Mouse (Mus musculus): ENCODE results near the gene Tlcd1. TPM values are rescaled to one million over a fixed set of nuclear protein-coding genes. Genes with fewer than 3 reads are reported as not detected.
A peak's percentile ranks its signal among the peaks of the same experiment; 100 is the strongest.

Gene Tlcd1
- polyA plus RNA-seq, 1 experiment from 2014 or later = 9.4 TPM

DNA sequence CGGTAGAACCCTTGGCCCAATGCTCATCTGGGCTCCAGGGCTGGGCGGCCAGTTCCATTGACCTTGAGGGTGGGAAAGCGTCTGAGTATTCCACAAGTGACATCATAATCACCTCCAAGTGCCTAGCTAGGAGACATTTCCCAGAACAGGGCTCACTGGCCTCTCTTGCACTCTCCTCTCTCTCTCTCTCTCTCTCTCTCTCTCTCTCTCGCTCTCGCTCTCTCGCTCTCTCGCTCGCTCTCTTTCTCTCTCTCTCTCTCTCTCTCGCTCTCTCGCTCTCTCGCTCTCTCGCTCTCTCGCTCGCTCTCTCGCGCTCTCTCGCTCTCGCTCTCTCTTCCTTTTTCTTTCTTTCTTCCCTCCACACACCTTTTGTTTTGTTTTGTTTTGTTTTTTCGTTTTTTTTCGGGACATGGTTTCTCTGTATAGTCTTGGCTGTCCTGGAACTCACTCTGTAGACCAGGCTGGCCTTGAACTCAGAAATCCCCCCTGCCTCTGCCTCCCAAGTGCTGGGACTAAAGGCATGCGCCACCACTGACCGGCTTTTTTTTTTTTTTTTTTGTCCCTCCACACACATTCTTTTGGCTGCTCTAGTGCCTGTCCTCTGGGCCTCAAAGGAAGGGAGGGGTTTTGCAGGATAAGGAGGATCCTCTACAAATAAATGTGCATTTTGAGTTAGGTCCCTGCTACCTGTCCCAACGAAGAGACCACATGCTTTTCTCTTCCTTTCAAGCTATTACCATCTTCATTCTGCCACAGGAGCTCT lies 18.8 kb downstream of the Tlcd1 start:
- H3K4me1 ChIP-seq = peaks cover 12% of the 10 kb centered on the region
- H3K36me3 ChIP-seq = peaks cover 29% of the 10 kb centered on the region
- no peak overlapping the region for H3K27ac ChIP-seq
- H3K4me3 ChIP-seq = peak overlapping the region; percentile 34
- H3K9me3 ChIP-seq (replicated peaks) = no peaks in the 10 kb centered on the region
- no peaks in the 10 kb centered on the region for H3K27me3 ChIP-seq
- 59% methylated on average over 23 of the region's 23 CpGs for WGBS
- H3K4me2 ChIP-seq (replicated peaks) = peak overlapping the region; percentile 51
- no peak for ATAC-seq (ENCODE audit: low FRiP score)
- H3K9ac ChIP-seq = 0 out of 2 replicates have a peak overlapping the region, but pooled peaks have one; percentile 41

- Histone ChIP-seq H3K9ac (no peak overlapping the region), H3K4me2 (replicated peaks) (no peak overlapping the region), H3K27ac (no peak overlapping the region), H3K36me3 (peaks cover 36% of the 10 kb centered on the region), H3K4me1 (peaks cover 2% of the 10 kb centered on the region; the same call in 1 of the 2 replicates), H3K4me3 (no peak overlapping the region), H3K27me3 (no peaks in the 10 kb centered on the region), H3K9me3 (replicated peaks) (no peaks in the 10 kb centered on the region)
- WGBS = 93% methylated on average over 3 of the region's 3 CpGs
- no peak for ATAC-seq (ENCODE audit: low FRiP score)
Observed at GRCm38 (mm10) chr11:78202372-78202771, 25.9 kb downstream of the Tlcd1 start.

GRCm38 (mm10) chr11:78204287-78204686 lies 27.8 kb downstream of the Tlcd1 start:
- peaks cover 55% of the 10 kb centered on the region for H3K36me3 ChIP-seq
- H3K27ac ChIP-seq = no peak overlapping the region
- 75% methylated on average over 6 of the region's 6 CpGs for WGBS
- peaks cover 2% of the 10 kb centered on the region; the same call in 1 of the 2 replicates for H3K4me1 ChIP-seq
- H3K4me2 ChIP-seq (replicated peaks) = no peak overlapping the region
- no peak overlapping the region for H3K9ac ChIP-seq
- H3K9me3 ChIP-seq (replicated peaks) = no peaks in the 10 kb centered on the region
- no peaks in the 10 kb centered on the region for H3K27me3 ChIP-seq
- peak; percentile 35; the same call in 1 of the 2 replicates for ATAC-seq (ENCODE audit: low FRiP score)
- H3K4me3 ChIP-seq = no peak overlapping the region

DNA sequence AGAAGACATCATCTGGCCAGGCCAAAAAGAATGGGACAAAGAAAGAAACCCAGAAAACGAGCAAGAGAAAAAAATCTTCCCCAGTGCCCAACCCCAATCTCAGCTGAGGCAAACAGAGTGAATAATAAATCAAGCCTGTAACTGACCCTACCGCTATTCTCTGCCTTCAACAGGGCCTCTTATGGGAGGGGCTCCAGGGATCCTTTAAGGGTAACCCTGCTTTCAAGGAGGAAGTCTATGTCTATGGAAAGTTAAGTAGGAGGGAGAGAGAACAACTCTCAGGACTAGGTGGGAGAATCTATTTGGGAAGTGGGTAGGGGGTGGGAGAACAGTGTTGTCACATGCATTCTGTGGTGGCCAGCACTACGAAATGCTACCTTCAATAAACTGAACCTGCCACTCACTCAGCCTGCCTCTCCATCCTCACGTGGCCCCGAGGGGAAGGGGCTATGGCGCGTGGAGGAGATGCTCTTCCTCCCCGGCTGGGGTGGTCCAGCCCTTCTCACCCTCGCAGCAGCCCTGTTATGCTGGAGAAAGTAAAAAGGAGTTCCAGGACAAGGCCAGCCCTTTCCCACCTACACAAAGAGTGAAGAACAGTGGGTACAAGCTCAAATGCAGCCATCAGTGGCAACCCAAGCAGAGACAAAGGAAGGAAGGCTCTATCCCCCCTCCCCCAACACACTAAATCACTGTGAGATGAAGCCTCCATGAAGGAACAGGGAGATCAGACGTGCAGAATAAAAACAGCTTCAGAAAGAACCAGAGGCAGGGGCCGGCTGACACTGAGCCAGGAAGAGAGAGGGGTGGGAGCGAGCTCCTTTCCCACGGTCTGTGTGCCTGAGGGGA lies 29.1 kb downstream of the Tlcd1 start:
- Histone ChIP-seq H3K36me3 (peaks cover 68% of the 10 kb centered on the region), H3K27me3 (no peaks in the 10 kb centered on the region), H3K9ac (0 out of 2 replicates have a peak overlapping the region, but pooled peaks have one; percentile 18), H3K9me3 (replicated peaks) (no peaks in the 10 kb centered on the region), H3K27ac (peak overlapping the region; percentile 65), H3K4me1 (peaks cover 2% of the 10 kb centered on the region; the same call in 1 of the 2 replicates), H3K4me3 (no peak overlapping the region), H3K4me2 (replicated peaks) (no peak overlapping the region)
- ATAC-seq (ENCODE audit: low FRiP score) = no peak
- WGBS = 65% methylated on average over 13 of the region's 13 CpGs

GRCm38 (mm10) chr11:78207190-78207589 lies 30.7 kb downstream of the Tlcd1 start:
- no peaks in the 10 kb centered on the region for H3K27me3 ChIP-seq
- WGBS = 76% methylated on average over 7 of the region's 7 CpGs
- no peak overlapping the region; the same call in 1 of the 2 replicates for H3K27ac ChIP-seq
- H3K4me1 ChIP-seq = peaks cover 2% of the 10 kb centered on the region; the same call in 1 of the 2 replicates
- no peak for ATAC-seq (ENCODE audit: low FRiP score)
- H3K4me3 ChIP-seq = no peak overlapping the region
- H3K4me2 ChIP-seq (replicated peaks) = no peak overlapping the region
- no peak overlapping the region for H3K9ac ChIP-seq
- no peaks in the 10 kb centered on the region for H3K9me3 ChIP-seq (replicated peaks)
- peaks cover 82% of the 10 kb centered on the region for H3K36me3 ChIP-seq

DNA sequence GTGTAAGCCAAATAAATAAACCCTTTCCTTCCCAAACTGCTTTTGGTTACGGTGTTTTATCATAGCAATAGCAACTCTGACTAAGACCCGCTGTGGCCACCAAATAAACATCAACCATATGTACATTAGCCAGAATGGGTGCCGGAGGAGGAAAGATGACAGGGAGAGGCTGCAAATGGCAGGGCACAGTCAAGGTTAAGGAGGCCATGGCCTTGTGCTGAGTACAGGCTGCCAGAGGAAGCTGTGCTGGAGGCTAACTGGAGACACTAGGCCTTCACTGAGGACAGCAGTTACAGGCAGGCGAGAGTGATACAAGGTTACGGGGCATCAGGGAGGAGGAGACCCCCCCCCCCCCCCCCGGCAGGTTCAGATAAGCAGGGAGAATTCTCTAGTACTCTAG lies 33.4 kb downstream of the Tlcd1 start:
- Histone ChIP-seq H3K4me3 (no peak overlapping the region), H3K27ac (no peak overlapping the region), H3K4me2 (replicated peaks) (no peak overlapping the region), H3K4me1 (no peaks in the 10 kb centered on the region), H3K9me3 (replicated peaks) (no peaks in the 10 kb centered on the region), H3K27me3 (no peaks in the 10 kb centered on the region), H3K36me3 (peaks cover 95% of the 10 kb centered on the region), H3K9ac (no peak overlapping the region)
- no peak for ATAC-seq (ENCODE audit: low FRiP score)
- 96% methylated on average over 6 of the region's 6 CpGs for WGBS

GRCm38 (mm10) chr11:78210615-78211014 lies 34.1 kb downstream of the Tlcd1 start:
- no peak for ATAC-seq (ENCODE audit: low FRiP score)
- 67% methylated on average over 7 of the region's 7 CpGs for WGBS

DNA sequence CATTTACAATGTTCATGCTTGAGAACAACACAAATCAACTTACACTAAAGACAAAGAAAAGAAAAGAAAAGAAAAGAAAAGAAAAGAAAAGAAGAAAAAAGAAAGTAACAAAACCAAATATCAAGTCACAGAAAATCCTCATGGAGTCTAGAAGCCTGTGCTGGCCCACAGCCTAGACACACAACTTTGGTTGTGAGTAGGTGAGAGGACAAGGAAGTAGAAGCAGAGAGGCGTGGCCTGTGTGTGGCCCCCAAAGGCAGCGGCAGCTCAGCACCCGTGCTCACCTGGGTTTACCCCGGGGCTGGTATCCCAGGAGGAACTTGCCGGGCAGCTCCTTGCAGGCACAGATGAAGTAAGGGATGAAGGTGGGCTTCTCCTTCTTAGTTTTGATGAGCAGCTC lies 35.0 kb downstream of the Tlcd1 start:
- H3K9me3 ChIP-seq (replicated peaks) = no peaks in the 10 kb centered on the region
- H3K4me1 ChIP-seq = no peaks in the 10 kb centered on the region
- peaks cover 96% of the 10 kb centered on the region for H3K36me3 ChIP-seq
- no peak overlapping the region for H3K9ac ChIP-seq
- H3K27me3 ChIP-seq = no peaks in the 10 kb centered on the region
- no peak for ATAC-seq (ENCODE audit: low FRiP score)
- no peak overlapping the region for H3K4me2 ChIP-seq (replicated peaks)
- WGBS = 93% methylated on average over 5 of the region's 5 CpGs
- H3K27ac ChIP-seq = no peak overlapping the region
- no peak overlapping the region for H3K4me3 ChIP-seq

More at GRCm38 (mm10) chr11:78210615-78211014, 34.1 kb downstream of the Tlcd1 start:
- Histone ChIP-seq H3K27me3 (no peaks in the 10 kb centered on the region), H3K4me3 (no peak overlapping the region), H3K4me1 (no peaks in the 10 kb centered on the region), H3K27ac (no peak overlapping the region), H3K9ac (no peak overlapping the region), H3K9me3 (replicated peaks) (no peaks in the 10 kb centered on the region), H3K4me2 (replicated peaks) (no peak overlapping the region), H3K36me3 (peaks cover 96% of the 10 kb centered on the region)

DNA sequence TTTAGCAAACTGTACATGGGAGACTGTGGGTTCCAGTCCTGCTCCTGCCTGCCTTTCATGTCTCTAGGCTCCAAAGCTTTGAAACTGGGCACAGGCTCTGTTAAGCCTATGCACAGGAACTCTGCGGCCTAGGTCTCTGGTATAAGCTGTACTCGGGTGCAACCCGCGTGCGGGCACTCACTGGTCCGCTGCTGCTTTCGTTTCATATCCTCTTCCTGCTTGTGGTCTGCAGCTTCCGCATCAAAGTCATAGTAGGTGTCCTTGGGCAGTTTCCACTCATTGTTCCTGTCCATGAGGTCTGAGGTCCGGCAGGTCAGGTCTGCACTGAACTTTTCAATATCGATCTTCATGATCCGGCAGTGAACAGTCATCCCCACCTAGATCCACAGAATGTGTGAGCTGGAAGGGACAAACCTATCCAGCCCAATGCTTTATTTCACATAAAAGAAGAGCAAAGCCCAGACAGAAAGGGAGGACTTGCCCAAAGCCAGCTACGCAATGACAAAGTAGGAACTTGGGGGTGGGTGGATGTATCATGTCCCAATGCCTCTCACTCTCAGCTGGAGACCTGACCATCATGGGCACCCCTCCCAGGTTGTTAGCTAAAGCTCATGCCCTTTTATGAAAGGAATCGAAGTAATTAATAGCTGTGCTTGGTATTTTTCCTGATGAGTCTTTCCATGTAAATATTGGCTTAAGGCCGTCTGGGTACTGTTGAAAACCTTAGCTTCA lies 36.7 kb downstream of the Tlcd1 start:
- no peaks in the 10 kb centered on the region for H3K4me1 ChIP-seq
- H3K4me2 ChIP-seq (replicated peaks) = no peak overlapping the region
- H3K9ac ChIP-seq = no peak overlapping the region
- H3K27me3 ChIP-seq = no peaks in the 10 kb centered on the region
- ATAC-seq (ENCODE audit: low FRiP score) = no peak
- H3K4me3 ChIP-seq = no peak overlapping the region
- 94% methylated on average over 14 of the region's 14 CpGs for WGBS
- no peaks in the 10 kb centered on the region for H3K9me3 ChIP-seq (replicated peaks)
- H3K36me3 ChIP-seq = peaks cover 94% of the 10 kb centered on the region
- H3K27ac ChIP-seq = no peak overlapping the region

DNA sequence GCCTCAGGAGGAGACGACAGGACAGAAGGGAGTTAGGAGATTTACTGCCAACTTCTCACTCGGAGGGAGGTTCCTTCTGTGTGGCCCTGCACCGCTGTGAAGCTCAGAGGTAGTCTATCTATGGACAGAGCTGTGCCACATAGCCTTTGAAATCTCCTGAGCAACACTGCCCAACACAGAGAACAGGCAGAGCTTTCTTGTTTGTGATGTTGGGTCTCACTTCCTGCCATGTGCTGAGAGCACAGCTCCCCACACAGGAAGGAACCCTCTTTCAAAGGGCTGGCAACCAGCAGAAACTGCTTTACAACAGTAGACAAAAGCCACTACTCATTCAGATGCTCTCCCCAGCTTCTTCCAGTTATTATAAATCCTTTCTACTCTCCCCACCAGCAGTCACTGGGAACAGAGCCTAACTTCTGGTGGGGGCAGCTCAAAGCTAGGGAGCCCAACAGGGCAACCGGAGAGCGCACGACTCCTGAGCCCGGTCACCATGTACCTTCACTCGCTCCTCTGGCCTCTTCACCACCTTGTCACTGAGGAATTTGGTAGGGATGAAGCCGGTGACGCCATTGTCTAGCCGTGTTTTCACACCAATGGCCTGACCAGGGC lies 39.3 kb downstream of the Tlcd1 start:
- 91% methylated on average over 11 of the region's 11 CpGs for WGBS
- Histone ChIP-seq H3K4me3 (no peak overlapping the region), H3K9me3 (replicated peaks) (no peaks in the 10 kb centered on the region), H3K9ac (no peak overlapping the region), H3K27ac (no peak overlapping the region), H3K4me1 (no peaks in the 10 kb centered on the region), H3K27me3 (no peaks in the 10 kb centered on the region), H3K36me3 (peaks cover 93% of the 10 kb centered on the region), H3K4me2 (replicated peaks) (no peak overlapping the region)
- ATAC-seq (ENCODE audit: low FRiP score) = no peak

GRCm38 (mm10) chr11:78223586-78223985 lies 47.1 kb downstream of the Tlcd1 start:
- H3K27me3 ChIP-seq = no peaks in the 10 kb centered on the region

More at GRCm38 (mm10) chr11:78223586-78223985, 47.1 kb downstream of the Tlcd1 start:
- H3K9ac ChIP-seq = no peak overlapping the region
- no peaks in the 10 kb centered on the region for H3K9me3 ChIP-seq (replicated peaks)
- WGBS = 94% methylated on average over 4 of the region's 4 CpGs
- H3K4me2 ChIP-seq (replicated peaks) = no peak overlapping the region
- H3K27ac ChIP-seq = no peak overlapping the region
- no peaks in the 10 kb centered on the region for H3K4me1 ChIP-seq
- no peak for ATAC-seq (ENCODE audit: low FRiP score)
- peaks cover 96% of the 10 kb centered on the region for H3K36me3 ChIP-seq
- H3K4me3 ChIP-seq = no peak overlapping the region
